Mouse (Mus musculus) right cerebral cortex, postnatal 36 days (tissue): ENCODE measurements around the gene Tap2.

Experiments used
- DNase-seq, 2 experiments: peaks; one replicate each; pipeline ENCODE4 v3.0.0; 2022; ENCODE audit warnings: low spot score in 2 of 2, mixed read lengths in 1 of 2

Gene Tap2

DNA sequence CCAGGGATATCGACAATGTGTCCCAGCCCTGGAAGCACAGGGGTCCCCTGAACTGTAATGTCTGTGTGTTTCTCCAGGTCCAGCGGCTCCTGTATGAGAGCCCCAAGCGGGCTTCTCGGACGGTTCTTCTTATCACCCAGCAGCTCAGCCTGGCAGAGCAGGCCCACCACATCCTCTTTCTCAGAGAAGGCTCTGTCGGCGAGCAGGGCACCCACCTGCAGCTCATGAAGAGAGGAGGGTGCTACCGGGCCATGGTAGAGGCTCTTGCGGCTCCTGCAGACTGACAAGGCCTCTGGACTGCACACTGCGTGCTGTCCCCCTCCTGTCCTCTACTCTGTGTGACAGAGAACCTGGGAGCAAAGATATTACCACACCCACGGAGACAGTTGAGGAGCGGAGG lies 6.8 kb upstream of the Tap2 start:
- no peak for DNase-seq

GRCm38 (mm10) chr17:34196941-34197894 lies 6.1 kb upstream of the Tap2 start, which contains the start of gene Psmb8:
Gene Psmb8 (plus strand): TSS chr17:34197721.
- DNase-seq: peak; percentile 80

DNA sequence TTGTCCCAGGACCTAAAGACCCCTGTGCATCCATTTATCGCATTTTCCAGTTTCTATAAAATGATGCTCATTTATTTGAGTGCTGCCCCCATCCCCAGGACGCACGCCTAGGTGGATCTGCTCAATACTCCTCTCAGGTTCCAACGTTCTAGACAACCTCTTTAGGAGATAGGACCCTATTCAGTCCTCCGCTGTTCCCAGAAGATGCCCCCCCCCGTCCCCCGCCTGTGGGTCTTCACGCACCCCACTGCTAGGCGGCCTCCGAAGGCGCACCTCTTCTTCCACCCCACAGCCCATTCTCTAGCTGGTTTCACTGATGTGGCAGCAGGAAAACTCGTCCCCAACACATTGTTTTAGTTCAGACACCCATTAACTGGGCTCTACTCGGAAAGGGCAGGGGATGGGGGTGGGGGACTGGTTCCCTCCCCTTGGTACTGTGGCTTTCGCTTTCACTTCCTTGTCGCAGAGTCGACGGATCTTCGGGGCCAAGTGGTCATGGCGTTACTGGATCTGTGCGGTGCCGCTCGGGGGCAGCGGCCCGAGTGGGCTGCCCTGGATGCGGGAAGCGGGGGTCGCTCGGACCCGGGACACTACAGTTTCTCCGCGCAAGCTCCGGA lies 5.3 kb upstream of the Tap2 start:
- no peak for DNase-seq

GRCm38 (mm10) chr17:34198521-34198912 lies 4.8 kb upstream of the Tap2 start:
- DNase-seq: no peak

DNA sequence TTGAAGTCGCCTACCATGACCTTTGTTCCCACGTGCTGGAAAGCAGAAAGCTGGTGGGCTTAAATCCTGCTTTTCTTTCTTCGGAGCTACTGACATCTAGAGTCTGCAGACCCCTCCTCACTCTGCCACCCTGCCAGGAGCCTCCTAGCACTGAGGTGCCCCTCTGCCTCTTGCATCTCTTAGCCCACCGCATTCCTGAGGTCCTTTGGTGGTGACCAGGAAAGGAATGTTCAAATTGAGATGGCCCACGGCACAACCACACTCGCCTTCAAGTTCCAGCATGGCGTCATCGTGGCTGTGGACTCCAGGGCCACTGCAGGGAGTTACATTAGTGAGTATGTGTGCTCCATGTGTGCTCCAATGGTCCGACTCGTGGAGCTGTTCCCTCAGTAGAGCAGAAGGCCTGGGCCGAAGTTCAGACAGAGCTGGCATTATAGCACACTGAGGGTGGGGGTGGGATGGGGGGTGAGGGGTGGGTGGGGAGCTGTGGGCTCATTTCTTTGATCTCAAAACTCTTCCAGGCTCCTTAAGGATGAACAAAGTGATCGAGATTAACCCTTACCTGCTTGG lies 4.2 kb upstream of the Tap2 start:
- DNase-seq: no peak

DNA sequence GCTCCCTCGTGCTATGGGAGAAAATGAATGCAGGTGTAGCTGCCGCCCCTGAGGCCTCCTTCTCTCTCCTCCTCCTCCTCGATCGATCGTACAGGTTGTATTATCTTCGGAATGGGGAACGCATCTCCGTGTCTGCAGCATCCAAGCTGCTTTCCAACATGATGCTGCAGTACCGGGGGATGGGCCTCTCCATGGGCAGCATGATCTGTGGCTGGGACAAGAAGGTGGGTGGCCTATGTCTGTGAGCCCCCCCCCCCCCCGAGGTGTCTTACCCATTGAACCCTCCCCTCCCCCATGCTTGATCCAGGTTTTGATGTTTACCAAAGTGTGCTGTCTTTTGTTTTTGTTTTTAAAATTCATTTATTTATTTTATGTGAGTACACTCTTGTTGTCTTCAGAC lies 3.3 kb upstream of the Tap2 start:
- DNase-seq: no peak

DNA sequence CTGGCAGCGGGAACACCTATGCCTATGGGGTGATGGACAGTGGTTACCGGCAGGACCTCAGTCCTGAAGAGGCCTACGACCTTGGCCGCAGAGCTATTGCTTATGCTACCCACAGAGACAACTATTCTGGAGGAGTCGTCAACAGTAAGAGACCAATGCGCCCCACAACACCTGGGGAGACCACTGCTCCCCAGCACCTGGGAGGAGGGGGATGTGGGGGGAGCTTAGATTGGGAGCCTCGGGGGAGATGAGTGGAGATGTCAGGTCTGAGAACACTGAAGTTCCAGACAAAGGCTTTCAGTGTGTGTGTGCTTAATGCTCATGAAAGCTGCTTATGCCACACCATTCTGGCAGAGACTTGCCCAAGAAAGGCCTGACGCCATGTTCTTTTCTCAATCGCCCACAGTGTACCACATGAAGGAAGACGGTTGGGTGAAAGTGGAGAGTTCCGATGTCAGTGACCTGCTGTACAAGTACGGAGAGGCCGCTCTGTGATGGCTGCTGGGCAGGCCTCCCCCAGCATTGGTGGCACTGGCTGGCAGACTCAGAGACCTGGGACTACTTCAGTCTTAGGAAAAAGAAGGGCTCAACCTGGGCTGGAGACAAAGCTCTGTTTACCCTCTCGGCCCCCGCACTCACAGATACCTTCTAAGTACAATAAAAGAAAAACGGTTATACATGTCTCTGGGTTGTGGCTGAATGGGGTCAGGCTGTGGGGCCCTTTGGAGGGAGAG lies 2.4 kb upstream of the Tap2 start:
- DNase-seq: no peak

GRCm38 (mm10) chr17:34201506-34202055 lies 1.7 kb upstream of the Tap2 start:
- no peak for DNase-seq

DNA sequence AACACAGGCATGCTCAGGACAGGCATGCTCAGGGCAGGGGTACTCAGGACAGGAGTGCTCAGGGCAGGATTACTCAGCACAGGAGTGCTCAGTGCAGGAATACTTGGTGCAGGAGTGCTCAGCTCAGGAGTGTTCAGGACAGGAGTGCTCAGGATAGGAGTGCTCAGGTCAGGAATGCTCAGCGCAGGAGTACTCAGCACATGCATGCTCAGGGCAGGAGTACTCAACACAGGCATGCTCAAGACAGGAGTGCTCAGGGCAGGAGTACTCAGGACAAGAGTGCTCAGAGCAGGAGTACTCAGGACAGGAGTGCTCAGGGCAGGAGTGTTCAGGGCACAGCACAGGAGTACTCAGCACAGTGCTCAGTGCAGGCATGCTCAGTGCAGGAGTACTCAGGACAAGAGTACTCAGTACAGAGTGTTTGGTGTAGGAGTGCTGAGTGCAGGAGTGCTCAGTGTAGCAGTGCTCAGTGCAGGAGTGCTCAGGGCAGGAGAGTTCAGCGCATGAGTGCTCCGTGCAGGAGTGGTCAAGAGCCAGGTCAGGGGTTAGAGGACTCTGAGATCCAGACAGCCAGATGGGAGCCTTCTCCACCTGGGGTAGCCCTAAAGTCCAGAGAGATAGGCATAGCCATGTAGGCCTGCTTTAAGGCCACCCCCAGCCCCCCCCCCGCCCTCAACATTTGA lies 426 bp upstream of the Tap2 start:
- DNase-seq: no peak

DNA sequence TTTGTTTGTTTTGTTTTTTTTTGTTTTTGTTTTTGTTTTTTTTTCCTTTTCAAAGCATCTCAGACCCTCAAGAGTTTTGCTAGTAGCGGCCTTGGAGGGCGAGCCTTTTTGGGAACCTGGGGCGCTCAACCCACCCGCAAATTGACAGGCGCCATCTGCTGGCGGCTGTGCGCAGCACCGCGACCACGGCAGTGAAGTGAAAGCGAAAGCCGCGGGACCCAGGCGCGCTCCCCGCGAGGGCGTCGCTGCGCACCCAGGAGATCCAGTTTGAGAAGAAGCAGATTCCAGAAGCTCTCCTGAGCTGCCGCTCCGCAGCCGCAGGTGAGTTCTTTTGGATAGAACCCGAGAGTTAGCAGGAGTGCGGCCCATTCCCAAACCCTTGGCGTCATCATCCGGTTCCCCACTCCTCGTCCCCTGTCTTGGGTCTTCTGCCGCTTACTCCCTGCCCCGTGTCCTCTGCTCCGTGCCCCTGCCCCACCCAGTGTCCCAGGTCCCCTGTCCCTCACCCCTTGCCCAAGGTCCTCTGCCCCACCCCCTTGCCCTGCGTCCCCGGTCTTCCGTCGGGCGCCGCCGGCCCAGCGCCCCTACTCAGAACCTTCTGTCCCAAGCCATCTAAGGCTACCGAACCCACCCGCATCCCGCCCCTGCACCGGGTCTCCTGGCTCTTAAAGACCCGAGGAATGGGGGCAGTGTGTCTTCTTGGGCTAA lies 1.1 kb downstream of the Tap2 start:
- peak; percentile 69 for DNase-seq

DNA sequence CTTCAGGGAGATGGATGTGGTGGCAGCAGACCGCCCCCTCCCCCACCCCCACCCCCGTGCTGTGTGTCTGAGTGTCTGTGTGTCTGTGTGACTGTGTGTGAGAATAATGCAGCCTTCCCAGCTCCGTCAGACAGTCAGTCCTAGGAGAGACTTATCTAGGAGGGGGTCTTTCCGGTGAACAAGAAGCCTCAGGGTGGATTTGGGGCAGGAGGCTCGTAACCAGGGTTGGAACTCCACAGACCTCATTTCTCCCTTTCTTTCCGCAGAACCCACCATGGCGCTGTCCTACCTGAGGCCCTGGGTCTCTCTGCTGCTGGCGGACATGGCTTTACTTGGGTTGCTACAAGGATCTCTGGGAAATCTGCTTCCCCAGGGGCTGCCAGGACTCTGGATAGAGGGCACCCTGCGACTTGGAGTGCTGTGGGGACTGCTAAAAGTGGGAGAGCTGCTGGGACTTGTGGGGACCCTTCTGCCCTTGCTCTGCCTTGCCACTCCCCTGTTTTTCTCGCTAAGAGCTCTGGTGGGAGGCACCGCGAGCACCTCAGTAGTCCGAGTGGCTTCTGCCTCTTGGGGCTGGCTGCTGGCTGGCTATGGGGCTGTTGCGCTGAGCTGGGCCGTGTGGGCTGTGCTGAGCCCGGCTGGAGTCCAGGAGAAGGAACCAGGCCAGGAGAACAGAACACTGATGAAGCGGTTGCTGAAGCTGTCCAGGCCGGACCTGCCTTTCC lies 1.9 kb downstream of the Tap2 start:
- DNase-seq: no peak

GRCm38 (mm10) chr17:34205746-34206176 lies 2.4 kb downstream of the Tap2 start:
- no peak for DNase-seq

GRCm38 (mm10) chr17:34206731-34207130 lies 3.4 kb downstream of the Tap2 start:
- DNase-seq: no peak

DNA sequence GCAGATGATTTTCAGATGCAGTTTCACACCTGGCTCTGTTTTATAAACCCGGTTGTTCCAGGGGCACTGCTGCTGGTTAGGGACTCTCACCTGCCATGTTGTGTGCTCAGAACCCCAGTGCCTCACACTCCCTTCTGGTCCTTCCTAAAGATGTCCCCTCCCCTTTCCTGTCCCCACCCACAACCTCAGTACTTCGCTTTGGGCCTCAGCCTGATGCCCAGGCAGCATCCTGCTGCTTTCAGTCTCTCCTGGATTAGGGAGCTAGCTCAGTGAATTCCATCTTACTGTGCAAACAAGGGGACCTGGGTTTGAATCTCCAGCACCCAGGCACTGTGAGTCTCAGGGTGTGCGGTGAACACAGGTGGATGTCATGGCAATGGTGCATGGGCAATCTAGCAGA lies 4.1 kb downstream of the Tap2 start:
- DNase-seq: no peak

DNA sequence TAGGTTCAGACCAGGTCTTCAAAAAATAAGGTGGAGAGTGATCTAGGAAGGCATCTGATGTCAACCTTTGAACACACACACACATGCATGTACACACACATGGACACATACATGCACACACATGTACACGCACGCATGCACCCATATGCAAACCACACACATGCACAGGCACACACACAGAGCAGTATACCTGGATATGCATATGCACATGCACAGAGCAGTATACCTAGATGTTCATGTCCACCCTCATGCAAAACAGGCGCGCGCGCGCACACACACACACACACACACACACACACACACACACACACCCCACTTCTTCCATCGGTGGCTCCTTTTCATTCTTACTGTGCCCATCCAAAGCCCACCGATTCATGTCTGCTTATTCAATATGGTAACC lies 4.5 kb downstream of the Tap2 start:
- DNase-seq: no peak

GRCm38 (mm10) chr17:34208421-34208820 lies 5.1 kb downstream of the Tap2 start:
- no peak for DNase-seq

DNA sequence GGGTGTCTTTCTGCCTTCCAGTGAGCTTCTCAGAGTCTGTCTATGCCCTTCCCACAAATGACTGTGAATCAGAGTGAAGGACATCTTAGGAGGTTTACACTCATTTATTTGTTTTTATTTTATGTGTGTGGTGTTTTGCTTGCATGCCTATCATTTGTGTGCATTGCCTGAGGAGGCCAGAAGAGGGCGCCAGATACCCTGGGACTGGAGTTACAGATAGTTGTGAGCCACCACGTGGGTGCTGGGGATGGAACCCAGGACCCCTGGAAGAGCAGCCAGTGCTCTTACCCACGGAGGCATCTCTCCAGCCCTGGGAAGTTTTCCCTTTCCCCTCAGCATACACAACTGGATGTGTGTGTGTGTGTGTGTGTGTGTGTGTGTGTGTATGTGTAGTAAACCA lies 6.4 kb downstream of the Tap2 start:
- no peak for DNase-seq

DNA sequence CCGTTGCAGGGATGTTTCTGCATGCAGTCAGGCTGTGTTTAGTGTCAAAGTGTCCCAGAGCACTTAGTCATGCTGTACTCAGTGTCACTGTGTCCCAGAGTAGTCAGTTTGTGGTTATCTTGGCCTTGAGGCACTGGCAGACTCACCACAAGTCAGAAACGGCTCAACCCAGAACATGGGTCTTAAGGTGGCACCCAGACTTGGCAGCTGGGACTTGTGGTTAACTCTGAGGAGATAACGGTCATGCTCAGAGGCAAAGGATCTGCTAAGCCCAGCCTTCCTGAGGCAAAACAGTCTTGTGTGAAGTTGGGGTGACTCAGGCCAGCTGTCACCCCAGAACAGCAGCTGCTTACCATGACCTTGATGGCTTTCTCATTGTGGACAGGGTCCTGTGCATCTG lies 7.3 kb downstream of the Tap2 start:
- no peak for DNase-seq

DNA sequence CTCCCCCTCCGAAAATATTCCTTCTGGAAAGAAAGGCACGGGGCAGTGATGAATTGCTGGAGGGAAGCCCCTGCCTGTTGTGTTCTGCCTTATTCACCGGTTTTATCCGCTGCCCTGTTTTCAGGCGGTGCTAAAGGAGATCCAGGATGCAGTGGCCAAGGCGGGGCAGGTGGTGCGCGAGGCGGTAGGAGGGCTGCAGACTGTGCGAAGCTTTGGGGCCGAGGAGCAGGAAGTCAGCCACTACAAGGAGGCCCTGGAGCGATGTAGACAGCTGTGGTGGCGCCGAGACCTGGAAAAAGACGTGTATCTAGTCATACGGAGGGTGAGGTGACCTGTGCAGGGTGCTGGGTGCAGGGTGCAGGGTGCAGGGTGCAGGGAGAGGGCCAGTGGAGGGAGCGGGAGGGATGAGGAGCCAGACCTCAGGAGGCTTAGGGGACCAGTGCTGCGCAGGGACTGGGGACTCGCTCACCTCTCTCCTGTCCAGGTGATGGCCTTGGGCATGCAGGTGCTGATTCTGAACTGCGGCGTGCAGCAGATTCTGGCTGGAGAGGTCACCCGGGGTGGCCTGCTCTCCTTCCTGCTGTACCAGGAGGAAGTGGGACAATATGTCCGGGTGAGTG lies 8.5 kb downstream of the Tap2 start:
- no peak for DNase-seq
